In the genomic region with DNA sequence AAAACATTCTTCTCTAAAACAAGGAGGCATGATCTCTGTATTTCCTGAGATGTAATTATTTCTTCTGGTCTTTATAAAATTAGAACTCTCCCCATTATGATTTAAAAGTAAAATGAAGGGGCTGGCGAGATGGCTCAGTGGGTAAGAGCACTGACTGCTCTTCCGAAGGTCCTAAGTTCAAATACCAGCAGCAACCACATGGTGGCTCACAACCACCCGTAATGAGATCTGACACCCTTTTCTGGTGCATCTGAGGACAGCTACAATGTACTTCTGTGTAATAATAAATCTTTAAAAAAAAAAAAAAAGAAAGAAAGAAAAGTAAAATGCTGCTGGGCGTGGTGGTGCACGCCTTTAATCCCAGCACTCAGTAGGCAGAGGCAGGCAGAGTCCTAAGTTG, we compare ENCODE assay signal across 8 mouse cellular contexts. TPM values are rescaled to one million over a fixed set of nuclear protein-coding genes. Genes with fewer than 3 reads are reported as not detected.
DNase-seq lines count a peak whose midpoint lies in the region; ATAC-seq and TF ChIP-seq lines count a peak whose summit lies in the region.
"Not testable (repeated sequence)": the region's sequence is repeated elsewhere in the genome, so short reads cannot be mapped to it uniquely, and the experiment has no call there.

No protein-coding gene starts in this region.

- H3K36me3 ChIP-seq in intestine, postnatal 0 days (ENCODE audit: control insufficient read depth, insufficient read depth) = peaks cover 44% of the 10 kb centered on the region
- H3K36me3 ChIP-seq in midbrain, postnatal 0 days (ENCODE audit: insufficient read depth, low read length) = peaks cover 22% of the 10 kb centered on the region

- not testable (repeated sequence) for H3K4me1 ChIP-seq in intestine, postnatal 0 days (replicated peaks; ENCODE audit: control insufficient read depth, insufficient read depth, low read length); midbrain, postnatal 0 days (ENCODE audit: insufficient read depth, low read length)

- H3K4me3 ChIP-seq in gastrocnemius, adult 2 months; intestine, postnatal 0 days (ENCODE audit: low read depth, low read length); midbrain, postnatal 0 days (ENCODE audit: low read depth, low read length): not testable (repeated sequence)

- intact Hi-C loops in gastrocnemius, adult 2 months (cut with DNase I) = not testable (repeated sequence)
- intact Hi-C loops in left cerebral cortex, postnatal 4 days (cut with DNase I) = loop anchor here (5.0 kb wide), 1 partner anchor 65 kb away; no protein-coding TSS in a partner anchor

- TF ChIP-seq POLR2A in brain, embryonic 14.5 days (IDR thresholded peaks at IDR 0.05; ENCODE audit: borderline replicate concordance, extremely low read depth, insufficient read depth, insufficient read length, poor library complexity, severe bottlenecking) = not testable (repeated sequence)

- not testable (repeated sequence) for H3K27ac ChIP-seq in gastrocnemius, adult 2 months; intestine, postnatal 0 days (ENCODE audit: low read depth, low read length); midbrain, postnatal 0 days (ENCODE audit: low read depth, low read length)

- H3K27me3 ChIP-seq in Patski; intestine, postnatal 0 days (replicated peaks; ENCODE audit: control insufficient read depth, insufficient read depth, low read length); midbrain, postnatal 0 days (ENCODE audit: insufficient read depth, low read length): not testable (repeated sequence)

- WGBS in intestine, postnatal 0 days = 73% methylated on average over 5 of the region's 5 CpGs
- WGBS in midbrain, postnatal 0 days = 74% methylated on average over 5 of the region's 5 CpGs

- not testable (repeated sequence) for ATAC-seq in Patski; intestine, postnatal 0 days; midbrain, postnatal 0 days (ENCODE audit: low FRiP score)

- H3K4me2 ChIP-seq in intestine, postnatal 0 days (replicated peaks; ENCODE audit: low read depth); midbrain, postnatal 0 days (ENCODE audit: low read depth, low read length, poor library complexity, severe bottlenecking): not testable (repeated sequence)

- DNase-seq in 416B (ENCODE audit: low read depth) = peak; percentile 53
- not testable (repeated sequence) for DNase-seq in Patski (ENCODE audit: low read depth, low spot score); gastrocnemius, adult 2 months; midbrain, postnatal 0 days (ENCODE audit: low spot score)
- DNase-seq in brain, embryonic 14.5 days (ENCODE audit: low read depth) = peak; percentile 20
- DNase-seq in left cerebral cortex, postnatal 4 days = peak; percentile 12
- DNase-seq in thymus, postnatal 25 days = peak; percentile 36

- POLR2A ChIA-PET in Patski (lab: Charles Lee) = not testable (repeated sequence)

- CTCF ChIA-PET in Patski (lab: Charles Lee) = interaction anchor here (0.8 to 2.7 kb wide), 4 partner anchors 9 to 78 kb away, joined by 3 to 7 read pairs (median 4); partner anchors contain the start of gene Tmem41b

- peak; percentile 60 for TF ChIP-seq CTCF in Patski (IDR thresholded peaks at IDR 0.05)
- not testable (repeated sequence) for TF ChIP-seq CTCF in brain, embryonic 14.5 days (IDR thresholded peaks at IDR 0.05; ENCODE audit: borderline replicate concordance, extremely low read depth, insufficient read depth, insufficient read length)
- peak; percentile 49 for TF ChIP-seq CTCF in gastrocnemius, adult 2 months (IDR thresholded peaks at IDR 0.05)
- peak; percentile 64 for TF ChIP-seq CTCF in intestine, postnatal 0 days (IDR thresholded peaks at IDR 0.05; ENCODE audit: low read depth)
- TF ChIP-seq CTCF in midbrain, postnatal 0 days (IDR thresholded peaks at IDR 0.05) = peak; percentile 51

- H3K9me3 ChIP-seq in intestine, postnatal 0 days (ENCODE audit: control insufficient read depth); midbrain, postnatal 0 days (ENCODE audit: low read length): not testable (repeated sequence)

- H3K9ac ChIP-seq in intestine, postnatal 0 days (ENCODE audit: low read depth, low read length); midbrain, postnatal 0 days (replicated peaks; ENCODE audit: low read length, poor library complexity, severe bottlenecking): not testable (repeated sequence)

- in situ Hi-C loops in Patski (cut with MboI; ENCODE audit: low pct_unique_long_range_greater_than_20kb) = loop anchor here (5.0 to 25.0 kb wide), 4 partner anchors 80 to 285 kb away; no protein-coding TSS in a partner anchor

RNA-seq across cellular contexts. Expression of gene Tmem41b, which starts 9.6 kb away (rescaled TPM):
- 42.8 TPM for polyA plus RNA-seq in Patski (2021)
- polyA plus RNA-seq in brain, embryonic 14.5 days (2012; rRNA removed) = 47.2 and 52.4 TPM in 2 replicates
- total RNA-seq in gastrocnemius, adult 2 months (2021) = 10 to 100 TPM; 25.4 to 27.0 TPM
- 138 and 151 TPM in 2 replicates for polyA plus RNA-seq in intestine, postnatal 0 days (2015; fragmentation: Nextera tagmentation; extraction: Ambion mirVana)
- 10 to 100 TPM; 46.2 to 48.3 TPM for total RNA-seq in left cerebral cortex, postnatal 4 days (2021)
- total RNA-seq in midbrain, postnatal 0 days (2014; rRNA removed) = 65.0 and 66.0 TPM in 2 replicates
- polyA plus RNA-seq in midbrain, postnatal 0 days (2015; fragmentation: Nextera tagmentation; extraction: Ambion mirVana) = 55.2 and 55.4 TPM in 2 replicates

RNA-seq across cellular contexts. Expression of gene Dennd5a, which starts 16.9 kb away (rescaled TPM):
- 112 TPM for polyA plus RNA-seq in Patski (2021)
- 153 and 157 TPM in 2 replicates for polyA plus RNA-seq in brain, embryonic 14.5 days (2012; rRNA removed)
- total RNA-seq in gastrocnemius, adult 2 months (2021) = 10 to 100 TPM; 34.4 to 52.4 TPM
- polyA plus RNA-seq in intestine, postnatal 0 days (2015; fragmentation: Nextera tagmentation; extraction: Ambion mirVana) = 15.3 and 16.6 TPM in 2 replicates
- 100 to 1,000 TPM; 123 to 135 TPM for total RNA-seq in left cerebral cortex, postnatal 4 days (2021)
- total RNA-seq in midbrain, postnatal 0 days (2014; rRNA removed) = 168 and 185 TPM in 2 replicates
- 25.2 and 28.7 TPM in 2 replicates for polyA plus RNA-seq in midbrain, postnatal 0 days (2015; fragmentation: Nextera tagmentation; extraction: Ambion mirVana)

RNA-seq across cellular contexts. Expression of gene Ipo7, which starts 40.9 kb away (rescaled TPM):
- 98.5 TPM for polyA plus RNA-seq in Patski (2021)
- polyA plus RNA-seq in brain, embryonic 14.5 days (2012; rRNA removed) = 44.5 and 54.3 TPM in 2 replicates
- 100 to 1,000 TPM in 1 of 2 experiments, 10 to 100 TPM in 1; 96.4 to 101 TPM for total RNA-seq in gastrocnemius, adult 2 months (2021)
- polyA plus RNA-seq in intestine, postnatal 0 days (2015; fragmentation: Nextera tagmentation; extraction: Ambion mirVana) = 12.0 and 12.4 TPM in 2 replicates
- total RNA-seq in left cerebral cortex, postnatal 4 days (2021) = 100 to 1,000 TPM in 1 of 2 experiments, 10 to 100 TPM in 1; 97.1 to 104 TPM
- 88.2 and 103 TPM in 2 replicates for total RNA-seq in midbrain, postnatal 0 days (2014; rRNA removed)
- 26.9 and 27.5 TPM in 2 replicates for polyA plus RNA-seq in midbrain, postnatal 0 days (2015; fragmentation: Nextera tagmentation; extraction: Ambion mirVana)
